Mouse (Mus musculus): ENCODE data around the gene Rimklb.
"Not testable (repeated sequence)": the region's sequence is repeated elsewhere in the genome, so short reads cannot be mapped to it uniquely, and the experiment has no call there.

The Rimklb gene

GRCm38 (mm10) chr6:122495082-122495881, 3.3 kb downstream of the Rimklb start:
- no peak for DNase-seq (ENCODE audit: low spot score)

- DNase-seq (ENCODE audit: low spot score): no peak
Measured at GRCm38 (mm10) chr6:122493799-122494472, 4.6 kb downstream of the Rimklb start.

GRCm38 (mm10) chr6:122492479-122492878, 6.1 kb downstream of the Rimklb start:
- DNase-seq (ENCODE audit: low spot score): no peak

- peak; percentile 66 for DNase-seq (ENCODE audit: low spot score)
Measured at GRCm38 (mm10) chr6:122491557-122491956, 7.0 kb downstream of the Rimklb start.

- DNase-seq (ENCODE audit: low spot score): no peak
Measured at GRCm38 (mm10) chr6:122490929-122491512, 7.5 kb downstream of the Rimklb start.

- peak; percentile 80 for DNase-seq (ENCODE audit: low spot score)
Measured at GRCm38 (mm10) chr6:122486297-122487117, 12.1 kb downstream of the Rimklb start.

- DNase-seq (ENCODE audit: low spot score): peak; percentile 68
Measured at GRCm38 (mm10) chr6:122485401-122486296, 12.9 kb downstream of the Rimklb start.

GRCm38 (mm10) chr6:122478062-122478461, 20.5 kb downstream of the Rimklb start:
- no peak for DNase-seq (ENCODE audit: low spot score)

- not testable (repeated sequence) for DNase-seq (ENCODE audit: low spot score)
Measured at GRCm38 (mm10) chr6:122471461-122471860, 27.1 kb downstream of the Rimklb start.

- DNase-seq (ENCODE audit: low spot score): no peak
Measured at GRCm38 (mm10) chr6:122470240-122470639, 28.3 kb downstream of the Rimklb start.

- DNase-seq (ENCODE audit: low spot score): no peak
Measured at GRCm38 (mm10) chr6:122469030-122469640, 29.4 kb downstream of the Rimklb start.

GRCm38 (mm10) chr6:122466092-122466713, 32.4 kb downstream of the Rimklb start:
- no peak for DNase-seq (ENCODE audit: low spot score)

GRCm38 (mm10) chr6:122458946-122459693, 39.4 kb downstream of the Rimklb start:
- no peak for DNase-seq (ENCODE audit: low spot score)

- DNase-seq (ENCODE audit: low spot score): no peak
Measured at GRCm38 (mm10) chr6:122447848-122448247, 50.7 kb downstream of the Rimklb start.

- DNase-seq (ENCODE audit: low spot score): no peak
Measured at GRCm38 (mm10) chr6:122445215-122445614, 53.3 kb downstream of the Rimklb start.

GRCm38 (mm10) chr6:122440632-122441226, 57.8 kb downstream of the Rimklb start:
- DNase-seq (ENCODE audit: low spot score): no peak

- DNase-seq (ENCODE audit: low spot score): no peak
Measured at GRCm38 (mm10) chr6:122439249-122439648, 59.3 kb downstream of the Rimklb start.

GRCm38 (mm10) chr6:122435270-122435669, 63.3 kb downstream of the Rimklb start:
- DNase-seq (ENCODE audit: low spot score): no peak

GRCm38 (mm10) chr6:122427456-122427855, 71.1 kb downstream of the Rimklb start:
- DNase-seq (ENCODE audit: low spot score): no peak
